Mouse (Mus musculus) lung, postnatal 10 days (tissue): ENCODE results near the gene Olfr569.

Source experiments
- DNase-seq: peaks from one replicate; pipeline ENCODE4 v3.0.0; 2021

Olfr569 gene

DNA sequence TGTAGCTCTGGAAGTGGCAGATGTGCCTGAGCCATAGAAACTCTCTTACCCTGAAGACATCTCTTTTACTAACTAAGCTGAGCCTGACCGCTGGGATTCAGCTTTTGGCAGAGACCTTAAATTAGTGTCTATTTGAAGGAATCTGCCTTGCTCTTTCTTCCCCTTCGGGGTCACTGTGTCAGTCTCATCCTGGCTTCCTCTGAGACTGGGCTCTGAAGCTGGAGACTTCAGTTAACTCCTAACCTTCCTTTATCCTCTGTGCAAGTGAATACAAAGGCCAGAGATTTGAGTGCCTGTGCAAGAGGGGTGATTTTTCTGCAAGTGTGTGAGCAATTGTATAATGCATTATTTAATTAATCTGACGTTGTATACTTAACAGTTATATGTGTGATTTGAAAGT is at the start of gene Olfr569:
Gene Olfr569 (minus strand): TSS at position 101 of the 400 bp plus-strand sequence.
- DNase-seq, result no peak

DNA sequence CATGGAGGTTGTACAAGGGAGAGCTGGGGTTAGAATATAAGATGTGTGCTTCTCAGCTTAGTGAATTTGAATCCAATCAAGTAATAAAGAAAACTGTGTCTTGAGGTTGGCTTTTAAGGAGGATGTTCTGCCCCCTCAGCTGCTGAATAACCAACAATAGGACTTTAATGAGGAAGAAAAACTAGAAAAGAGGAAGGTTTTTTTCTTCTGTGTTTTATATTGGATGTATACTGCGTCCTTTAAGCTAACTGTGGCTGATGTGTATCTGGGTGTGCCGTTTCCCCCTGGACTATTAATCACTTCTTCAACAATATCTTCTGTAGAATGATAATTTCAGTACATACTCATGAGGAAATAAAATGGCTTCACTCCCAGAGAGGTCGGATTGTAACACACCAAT is 36.4 kb upstream of the Olfr569 start:
- DNase-seq, result no peak

DNA sequence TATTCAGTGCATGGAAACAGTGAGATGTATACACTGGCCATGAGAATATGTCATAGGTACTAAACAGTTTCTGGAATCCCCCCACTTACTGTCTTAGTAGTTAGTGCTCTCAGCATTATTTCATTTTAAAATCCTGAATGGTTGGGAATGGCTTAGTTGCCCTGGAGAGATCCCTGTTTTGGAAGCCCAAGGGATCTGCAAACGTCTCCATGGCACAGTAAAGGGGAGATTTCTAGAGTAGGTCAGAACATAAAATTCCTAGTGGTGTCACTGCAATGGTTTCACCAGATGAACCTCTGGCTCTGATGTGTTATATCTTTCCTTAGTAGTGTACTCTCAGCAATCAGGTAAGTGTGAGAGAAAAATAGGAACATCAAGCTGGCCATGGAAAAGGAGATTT is 33.4 kb upstream of the Olfr569 start, which contains the start of gene Olfr572:
Gene Olfr572 (plus strand): TSS at position 301 of the 400 bp plus-strand sequence.
- no peak for DNase-seq

DNA sequence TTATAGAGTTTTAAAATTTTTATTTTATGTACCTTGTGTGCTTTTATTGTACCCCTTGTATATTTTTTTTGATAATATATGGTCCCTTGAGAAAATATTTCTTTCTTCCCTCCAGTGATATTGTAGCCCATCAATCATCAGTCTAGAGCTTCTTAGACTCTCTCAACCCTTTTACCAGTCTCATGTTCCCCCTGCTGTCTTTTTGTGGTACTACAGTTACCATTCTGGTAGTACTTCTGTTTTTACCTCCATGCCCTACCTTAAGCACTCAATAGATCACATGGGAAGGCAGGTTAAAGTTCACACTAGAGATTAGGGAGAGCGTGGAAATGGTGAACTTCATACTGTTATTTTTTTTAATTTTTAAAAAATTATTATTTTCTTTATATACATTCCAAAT is 28.9 kb upstream of the Olfr569 start:
- DNase-seq, result peak; percentile 31

DNA sequence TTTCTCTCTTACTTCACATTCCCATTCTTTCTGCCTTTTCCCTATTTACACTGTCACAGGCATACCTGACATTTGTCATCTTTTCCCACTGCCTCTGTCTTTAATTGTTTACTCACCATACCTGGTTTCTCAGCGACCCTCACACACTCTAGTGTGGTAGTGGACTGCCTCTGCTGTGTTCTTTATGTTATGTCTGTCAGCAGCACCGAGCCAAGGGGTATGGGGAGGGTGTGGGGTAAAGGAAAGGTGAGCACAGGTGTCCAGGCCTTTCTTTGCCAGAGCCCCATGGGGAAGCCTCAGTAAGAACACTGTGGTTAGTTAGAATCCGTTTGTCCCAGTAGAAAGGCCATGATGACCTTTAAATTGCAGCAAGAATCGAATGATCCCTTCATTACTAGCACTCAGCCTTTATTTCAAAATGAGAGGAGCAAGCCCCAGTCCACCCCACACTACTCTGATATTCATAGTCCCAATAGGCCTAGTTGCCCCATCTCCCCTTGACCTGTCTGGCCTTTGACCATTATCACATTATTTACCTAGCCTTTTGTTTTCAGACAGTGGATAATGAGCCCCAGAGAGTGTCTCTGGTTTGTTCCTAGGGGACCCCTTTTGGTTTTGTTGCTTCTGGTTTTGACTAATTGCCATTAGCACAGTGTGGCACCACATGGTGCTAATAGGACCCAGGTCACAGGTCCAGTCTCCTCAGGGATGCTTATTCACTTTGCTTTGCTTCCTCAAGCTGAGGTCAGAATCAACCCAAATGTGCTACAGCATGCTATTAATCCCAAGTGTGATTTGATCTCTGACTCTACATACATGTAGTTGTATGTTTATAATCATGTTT is 26.6 kb upstream of the Olfr569 start, which contains the start of gene Olfr571:
Gene Olfr571 (minus strand): TSS at position 505 of the 844 bp plus-strand sequence.
- no peak for DNase-seq

DNA sequence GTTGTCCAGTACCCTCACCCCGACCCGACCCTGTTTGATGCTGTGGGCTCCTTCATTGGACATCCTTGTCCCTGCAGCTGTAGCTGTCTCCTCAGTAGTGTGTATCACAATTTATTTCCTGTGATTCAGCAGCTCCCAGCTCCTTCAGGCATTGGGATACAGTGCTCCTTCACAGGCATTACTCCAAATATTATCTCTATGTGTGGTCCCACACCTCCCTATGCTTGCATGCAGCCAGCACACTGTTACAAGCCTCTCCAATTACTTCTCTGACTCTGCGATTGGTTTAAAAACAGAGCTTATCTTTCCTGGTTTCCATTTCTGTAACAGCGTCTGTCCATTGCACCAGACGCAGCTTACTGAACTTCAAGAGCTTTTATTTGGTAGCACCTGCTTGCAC is 25.7 kb upstream of the Olfr569 start:
- DNase-seq, result no peak

DNA sequence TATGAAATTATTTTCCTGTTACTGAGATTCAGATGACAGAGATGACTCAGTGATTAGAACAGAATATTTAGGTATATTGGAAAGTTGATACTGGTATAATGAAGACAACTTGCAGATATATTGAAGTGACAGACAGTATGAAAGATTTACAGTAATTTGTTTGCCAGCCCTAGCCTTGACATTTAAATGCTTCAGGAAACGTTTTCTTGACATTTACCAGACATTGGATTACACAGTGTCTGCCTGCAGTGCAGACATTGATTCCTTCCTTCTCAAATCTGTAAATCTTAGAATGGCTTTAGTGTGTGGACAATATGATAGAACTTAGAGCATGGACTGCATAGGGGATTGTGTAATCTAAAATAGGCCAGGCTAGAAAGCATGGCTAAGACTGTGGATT is 24.6 kb upstream of the Olfr569 start:
- DNase-seq, result no peak

DNA sequence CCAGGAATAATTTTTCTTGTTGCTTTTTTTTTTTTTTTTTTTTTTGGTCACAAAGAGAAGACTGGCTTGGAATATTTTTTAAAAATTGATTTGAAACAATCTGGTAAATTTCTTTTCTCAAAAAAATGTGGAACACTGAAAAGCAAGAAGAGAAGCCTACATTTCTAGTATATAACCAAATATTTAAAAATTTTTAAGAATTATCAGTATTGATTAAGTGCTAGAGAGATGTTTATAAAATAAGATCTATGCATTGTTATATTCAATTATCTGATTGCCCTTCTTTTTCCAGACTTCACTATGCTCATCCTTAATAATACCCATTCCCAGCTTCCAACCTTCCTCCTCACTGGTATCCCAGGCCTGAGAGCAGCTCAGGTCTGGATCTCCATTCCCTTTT is 13.9 kb downstream of the Olfr569 start, which contains the start of gene Olfr568:
Gene Olfr568 (plus strand): TSS at position 301 of the 400 bp plus-strand sequence.
- no peak for DNase-seq

DNA sequence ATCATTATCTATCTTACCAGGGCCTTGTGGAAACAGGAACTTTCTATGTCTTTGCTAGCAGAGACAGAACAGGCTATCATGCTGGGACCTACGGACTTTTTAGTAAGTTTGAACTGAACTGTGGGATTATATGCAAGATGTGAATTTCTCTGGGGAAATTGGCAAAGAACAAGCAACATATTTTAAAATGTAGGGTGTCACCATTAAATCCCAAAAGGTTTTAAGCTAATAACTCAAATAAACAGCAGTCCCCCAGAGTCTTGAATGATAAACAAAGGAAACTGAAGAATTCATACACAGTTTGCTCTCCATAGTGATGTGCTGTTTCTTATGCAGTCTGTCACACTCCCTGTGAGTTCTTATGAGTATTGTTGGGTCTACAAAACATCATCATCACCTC is 32.0 kb downstream of the Olfr569 start, which contains the start of gene Olfr566:
Gene Olfr566 (minus strand): TSS at position 101 of the 400 bp plus-strand sequence.
- DNase-seq, result no peak

DNA sequence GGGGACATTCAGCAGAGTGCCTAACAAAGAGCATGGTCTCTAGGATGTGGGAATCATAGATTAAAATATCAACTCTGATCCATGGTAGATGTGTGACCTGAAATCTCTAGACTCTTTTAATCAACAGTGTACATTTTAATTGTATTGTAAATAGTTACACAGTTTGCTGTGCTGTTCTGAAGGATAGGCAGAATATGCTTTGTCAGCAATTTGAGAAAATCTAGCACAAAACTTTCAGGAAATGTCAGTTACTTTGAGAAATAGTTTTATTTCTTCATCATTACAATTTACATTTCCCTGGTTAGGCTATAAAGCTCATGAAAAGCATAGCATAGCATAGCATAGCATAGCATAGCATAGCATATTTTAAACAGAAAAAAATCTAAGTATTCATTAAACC is 34.9 kb downstream of the Olfr569 start:
- DNase-seq, result no peak
